Mouse (Mus musculus) right cerebral cortex, postnatal 25 days (tissue): ENCODE results near the gene Tox4.
"Not testable (repeated sequence)": the region's sequence is repeated elsewhere in the genome, so short reads cannot be mapped to it uniquely, and the experiment has no call there.

Experiments used
- DNase-seq: peaks from one replicate; pipeline ENCODE4 v3.0.0; 2022

Gene Tox4

GRCm38 (mm10) chr14:52278932-52279746 lies at the start of gene Tox4, which contains the start of gene Rab2b:
Gene Tox4 (plus strand): TSS chr14:52279146.
Gene Rab2b (minus strand): TSS chr14:52279545.
- peak; percentile 99 for DNase-seq

DNA sequence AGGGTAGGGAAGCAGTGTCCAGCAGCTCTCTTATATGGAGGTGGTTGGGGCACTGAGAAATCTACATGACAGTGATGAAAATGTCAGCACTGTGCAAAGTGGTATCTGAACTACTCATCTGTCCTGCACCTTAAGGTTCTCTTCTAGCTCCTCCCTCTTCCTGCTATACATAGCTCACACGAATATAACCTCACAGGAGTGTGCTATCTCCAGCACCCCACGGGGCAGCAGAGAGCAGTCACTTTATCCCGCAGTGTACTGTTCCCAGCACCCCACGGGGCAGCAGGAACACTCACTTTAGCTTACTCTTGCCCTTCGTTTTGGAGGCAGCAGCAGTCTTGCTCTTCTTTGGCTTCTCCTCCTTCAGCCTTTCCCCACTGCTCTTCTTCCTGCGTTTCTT lies 46.7 kb upstream of the Tox4 start:
- no peak for DNase-seq

- no peak for DNase-seq
Measured at GRCm38 (mm10) chr14:52235165-52235564, 43.8 kb upstream of the Tox4 start.

DNA sequence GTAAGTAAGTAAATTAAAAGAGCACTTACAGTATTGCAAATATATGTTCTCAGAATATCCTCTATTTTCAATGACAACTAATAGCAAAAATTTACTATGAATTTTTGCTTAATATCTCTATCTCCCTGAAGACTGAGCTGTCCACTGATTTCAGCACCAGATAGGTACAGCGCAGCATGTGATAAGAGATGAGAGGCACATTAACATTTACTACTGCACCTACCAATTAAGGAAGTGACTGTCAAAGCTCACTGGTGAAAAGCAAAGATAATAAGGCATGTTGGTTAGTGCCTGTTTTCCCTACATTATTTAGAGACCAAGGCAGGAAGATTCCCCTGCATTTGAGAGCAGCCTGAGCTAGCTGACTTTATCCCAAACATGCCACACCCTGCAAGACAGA lies 42.7 kb upstream of the Tox4 start:
- DNase-seq: no peak

DNA sequence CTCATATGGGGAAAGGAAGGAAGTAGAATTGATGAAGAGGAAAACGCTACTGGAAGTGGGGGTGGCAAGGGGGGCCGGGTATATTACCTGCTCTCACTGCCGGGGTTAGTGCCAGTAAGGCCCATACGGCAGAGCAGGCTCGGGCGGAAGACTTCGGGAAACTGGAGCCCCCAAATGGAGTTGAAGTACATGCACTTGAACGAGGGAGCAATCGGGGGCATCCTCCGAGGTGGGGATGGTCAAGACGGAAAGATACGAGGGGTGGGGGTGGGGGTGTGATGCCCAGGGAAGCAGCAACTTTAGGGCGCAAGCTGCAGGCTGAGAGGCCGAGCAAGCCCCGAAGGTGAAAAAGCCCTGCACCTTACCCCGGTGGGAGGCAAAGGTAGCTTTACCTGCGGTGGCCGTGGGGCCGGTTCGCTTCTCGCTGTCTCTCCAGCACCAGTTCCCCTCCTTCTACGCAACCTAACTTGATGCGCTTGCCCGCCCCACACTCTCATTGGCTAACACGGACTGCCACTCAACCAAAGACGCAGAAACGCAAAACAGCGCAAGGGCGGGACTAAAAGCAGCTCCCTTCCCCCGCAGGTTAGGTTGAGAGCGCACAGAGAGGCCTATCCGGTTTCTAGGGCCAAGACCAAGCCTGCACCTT lies 34.8 kb upstream of the Tox4 start:
- peak; percentile 98 for DNase-seq

DNA sequence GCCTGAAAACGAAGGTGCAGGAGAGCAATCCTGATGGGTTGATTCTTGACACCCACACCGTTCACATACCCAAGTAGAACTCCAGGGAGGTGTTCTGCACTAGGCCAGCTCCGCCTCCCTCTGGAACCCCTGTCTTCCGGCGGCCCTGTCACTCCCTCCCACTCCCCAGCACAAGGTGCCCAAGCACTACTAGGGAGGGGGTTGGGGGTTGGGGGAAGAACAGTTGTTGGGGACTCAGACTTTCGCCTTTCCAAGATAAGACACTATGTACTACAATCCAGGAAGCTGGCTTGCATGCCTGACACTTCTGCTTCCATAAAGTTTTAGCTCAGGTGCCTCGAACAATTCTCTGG lies 34.3 kb upstream of the Tox4 start:
- no peak for DNase-seq

DNA sequence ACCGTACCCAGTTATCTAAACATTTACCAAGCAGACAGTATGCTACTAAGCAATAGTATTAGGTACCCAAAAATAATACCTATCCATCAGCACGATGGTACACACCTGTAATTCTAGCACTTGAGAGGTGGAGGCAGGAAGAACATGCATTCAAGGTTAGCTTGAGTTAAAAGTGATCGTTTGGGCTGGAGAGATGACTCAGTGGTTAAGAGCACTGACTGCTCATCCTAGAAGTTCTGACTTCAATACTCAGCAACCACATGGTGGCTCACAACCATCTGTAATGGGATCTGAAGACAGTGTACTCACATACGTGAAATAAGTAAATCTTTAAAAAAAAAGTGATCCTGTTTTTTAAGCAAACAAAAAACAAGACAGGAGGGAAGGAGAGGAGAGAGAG lies 32.8 kb upstream of the Tox4 start:
- DNase-seq: no peak

- DNase-seq: peak; percentile 16
Measured at GRCm38 (mm10) chr14:52256311-52257175, 22.4 kb upstream of the Tox4 start.

DNA sequence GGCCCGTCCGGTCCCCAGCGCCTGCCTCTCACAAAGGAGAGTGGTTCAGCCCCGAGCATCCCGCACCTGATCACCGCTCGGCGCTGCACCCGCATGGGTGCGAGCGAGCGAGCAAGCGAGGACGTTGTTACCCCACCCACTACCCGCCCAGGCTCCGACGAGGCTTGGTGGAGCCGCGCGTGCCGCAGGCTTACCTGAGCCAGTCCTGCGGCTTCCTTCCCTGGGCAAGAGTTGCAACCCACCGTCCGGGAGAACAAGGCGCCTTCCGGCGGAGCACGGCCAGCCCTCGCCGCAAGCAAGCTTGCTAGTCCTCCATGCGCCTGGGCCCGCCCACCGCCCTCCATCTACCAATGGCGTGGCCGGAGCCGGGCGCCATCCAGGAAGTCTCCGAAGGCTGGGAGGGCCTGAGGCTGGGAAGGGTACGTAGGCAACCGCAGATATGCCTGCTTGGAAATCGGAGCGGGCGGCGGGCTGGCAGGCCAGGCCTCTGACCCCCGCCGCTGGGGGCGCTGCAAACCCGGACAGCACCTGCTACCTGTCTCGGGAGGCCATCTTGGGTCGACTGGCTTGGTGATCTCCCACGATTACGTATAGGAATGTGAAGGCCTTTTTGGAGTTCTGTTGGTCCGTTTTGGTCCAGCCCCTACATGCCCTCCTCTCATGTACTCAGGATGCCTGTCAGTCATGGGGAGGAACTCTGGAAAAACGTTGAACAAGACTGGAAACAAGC lies 21.3 kb upstream of the Tox4 start, which contains the start of gene Chd8:
Gene Chd8, minus strand, starts transcription at position 297 of the 730 bp plus-strand sequence.
- DNase-seq: peak; percentile 99

DNA sequence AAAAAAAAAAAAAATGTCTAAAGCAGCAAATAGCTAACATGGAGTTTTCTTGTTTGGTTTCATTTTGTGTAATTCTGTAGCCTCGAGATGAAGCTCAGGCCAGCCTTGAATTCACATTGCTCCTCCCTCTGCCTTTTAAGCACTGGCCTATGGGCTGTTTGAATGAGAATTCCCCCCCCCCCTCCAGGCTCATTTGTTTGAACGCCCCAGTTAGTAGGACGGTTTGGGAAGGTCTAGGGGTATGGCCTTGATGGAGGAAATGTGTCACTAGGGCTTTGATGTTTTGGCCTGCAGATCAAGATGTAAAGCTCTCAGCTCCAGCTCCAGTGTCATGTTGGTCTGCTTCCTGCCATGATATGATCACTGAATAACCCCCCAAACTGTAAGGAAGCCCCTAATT lies 6.2 kb upstream of the Tox4 start:
- no peak for DNase-seq

DNA sequence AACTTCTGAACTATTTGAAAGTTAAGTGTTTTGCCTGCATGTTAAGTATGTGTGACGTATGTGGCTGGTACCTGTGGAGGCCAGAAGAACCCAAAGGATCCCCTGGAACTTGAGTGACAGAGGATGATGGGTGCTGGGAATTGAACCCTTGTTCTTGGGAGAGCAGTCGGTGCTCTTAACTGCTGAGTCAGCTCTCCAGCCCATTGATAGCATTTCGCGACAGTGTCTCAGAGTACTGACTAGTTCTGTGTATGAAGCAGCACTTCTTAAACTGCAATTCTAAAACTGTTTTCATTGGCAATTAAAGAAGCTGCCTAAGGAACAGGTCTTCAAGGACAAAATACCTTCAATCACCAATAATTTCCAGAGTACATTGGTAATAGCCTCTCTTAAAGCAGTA lies 1.7 kb upstream of the Tox4 start:
- DNase-seq: no peak

DNA sequence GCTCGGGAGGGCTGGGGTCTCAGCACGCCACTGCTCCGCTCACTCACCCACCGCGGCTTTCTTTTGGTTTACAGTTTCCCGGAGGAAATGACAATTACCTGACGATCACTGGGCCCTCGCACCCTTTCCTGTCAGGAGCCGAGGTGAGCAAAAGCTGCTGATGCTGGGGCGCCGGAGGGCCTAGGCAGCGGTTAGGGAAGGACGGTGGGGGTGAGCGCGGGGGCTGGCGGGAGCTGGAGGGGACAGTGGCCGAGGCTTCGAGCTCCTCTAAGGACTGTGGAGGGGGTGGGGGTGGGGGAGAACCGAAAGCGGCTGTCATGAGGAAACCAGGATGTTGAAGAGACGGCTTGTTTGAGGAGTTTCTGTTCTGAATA lies 788 bp downstream of the Tox4 start:
- DNase-seq: no peak

DNA sequence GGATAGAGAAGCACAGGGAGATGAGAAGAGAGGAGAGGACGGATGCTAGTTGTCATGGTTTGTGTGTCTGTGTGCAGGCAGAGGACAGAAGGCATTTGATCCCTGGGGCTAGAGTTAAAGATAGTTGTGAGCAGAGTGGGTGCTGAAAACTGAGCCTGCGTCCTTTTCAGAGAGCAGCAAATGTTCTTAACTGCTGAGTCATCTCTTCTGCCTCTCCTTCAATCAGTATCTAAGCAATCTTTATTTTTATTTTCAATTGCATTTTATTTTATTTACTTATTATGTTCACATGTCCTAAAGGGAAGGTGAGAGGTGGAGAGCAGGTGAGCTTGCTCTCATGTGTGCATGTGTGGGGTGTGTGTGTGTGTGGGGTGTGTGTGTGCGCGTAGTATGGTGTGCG lies 4.7 kb downstream of the Tox4 start:
- DNase-seq: no peak

DNA sequence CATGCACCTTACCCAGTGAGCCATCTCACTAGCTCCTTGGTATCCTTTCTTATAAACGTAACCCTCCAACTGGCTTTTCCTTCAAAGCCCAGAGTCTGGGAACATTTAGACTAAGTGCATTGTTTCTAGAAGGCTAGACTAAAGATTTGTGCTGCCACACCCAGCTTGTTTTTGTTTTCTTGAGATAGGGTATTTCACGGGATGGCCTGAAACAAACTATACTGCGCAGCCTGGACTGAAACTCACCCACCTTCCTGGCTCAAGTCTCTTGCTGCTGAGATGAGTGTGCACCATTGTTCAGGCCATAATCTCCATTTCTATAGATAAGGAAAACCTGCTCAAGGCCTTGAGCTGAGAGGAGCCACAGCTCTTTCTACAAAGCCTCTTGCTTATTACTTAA lies 5.2 kb downstream of the Tox4 start:
- no peak for DNase-seq

GRCm38 (mm10) chr14:52295558-52296264 lies 16.8 kb downstream of the Tox4 start:
- no peak for DNase-seq

DNA sequence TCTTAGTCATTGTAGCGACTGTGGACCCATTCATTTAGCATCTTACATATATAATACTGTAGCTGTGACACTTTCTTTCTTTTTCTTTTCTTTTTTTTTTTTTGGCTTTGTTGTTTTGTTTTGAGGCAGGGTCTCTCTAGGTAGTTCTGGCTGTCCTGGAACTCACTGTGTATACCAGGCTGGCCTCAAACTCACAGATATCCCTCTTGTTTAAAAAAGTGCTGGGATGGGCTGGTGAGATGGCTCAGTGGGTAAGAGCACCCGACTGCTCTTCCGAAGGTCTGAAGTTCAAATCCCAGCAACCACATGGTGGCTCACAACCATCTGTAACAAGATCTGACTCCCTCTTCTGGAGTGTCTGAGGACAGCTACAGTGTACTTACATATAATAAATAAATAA lies 24.6 kb downstream of the Tox4 start:
- DNase-seq: not testable (repeated sequence)

- DNase-seq: peak; percentile 89
Measured at GRCm38 (mm10) chr14:52304644-52305271, 25.8 kb downstream of the Tox4 start, which contains the start of gene Mettl3. Gene Mettl3 (minus strand): TSS chr14:52305128.

DNA sequence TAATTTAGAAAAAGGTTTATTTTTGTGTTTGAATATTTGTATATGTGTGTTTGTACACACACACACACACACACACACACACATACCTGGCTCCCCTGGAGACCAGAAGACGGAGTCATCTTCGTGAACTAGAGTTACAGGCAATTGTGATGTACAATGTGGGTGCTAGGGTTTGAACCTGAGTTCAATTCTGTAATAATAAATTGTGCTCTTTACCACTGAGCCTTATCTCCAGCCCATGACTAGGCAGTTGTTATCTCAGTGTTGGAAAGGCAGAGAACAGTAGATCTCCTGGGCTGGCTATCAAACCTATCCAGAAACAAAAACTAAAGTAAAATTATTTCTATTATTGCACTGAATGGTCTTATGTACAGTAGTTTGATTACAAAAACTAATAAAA lies 27.2 kb downstream of the Tox4 start:
- DNase-seq: no peak

DNA sequence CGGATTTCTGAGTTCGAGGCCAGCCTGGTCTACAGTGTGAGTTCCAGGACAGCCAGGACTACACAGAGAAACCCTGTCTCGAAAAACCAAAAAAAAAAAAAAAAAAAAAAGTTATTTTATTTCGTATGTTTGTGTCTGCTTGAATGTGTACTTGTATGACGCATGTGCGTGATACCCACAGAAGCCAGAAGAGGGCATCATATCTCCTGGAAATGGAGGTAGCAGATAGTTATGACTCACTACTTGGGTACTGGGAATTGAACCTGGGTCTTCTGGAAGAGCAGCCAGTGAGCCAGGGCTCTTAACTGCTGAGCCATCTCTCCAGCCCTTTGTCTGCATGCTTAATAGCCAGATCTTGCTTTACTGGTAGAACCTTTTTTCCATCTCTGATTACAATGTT lies 31.4 kb downstream of the Tox4 start:
- DNase-seq: not testable (repeated sequence)

DNA sequence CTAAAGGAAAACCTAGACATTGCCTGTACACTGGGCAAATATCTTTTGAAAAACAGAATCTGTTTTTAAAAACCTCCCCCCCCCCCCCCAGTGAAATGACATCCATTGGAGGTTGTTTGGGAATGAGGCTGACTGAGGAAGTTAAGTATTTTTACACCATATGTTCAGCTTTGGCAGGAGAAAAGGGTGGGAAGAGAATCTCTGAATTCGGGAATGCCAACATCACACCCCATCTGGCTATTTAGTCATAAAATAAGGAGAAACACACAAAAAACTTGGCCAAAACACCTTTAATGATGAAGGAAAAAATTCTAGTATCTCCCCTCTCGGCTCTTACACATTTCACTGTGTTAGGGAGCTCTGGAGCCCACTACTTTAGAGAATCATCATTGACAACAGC lies 32.0 kb downstream of the Tox4 start:
- DNase-seq: no peak
